In genomic region chr13:31806890-31807735, GRCm38 (mm10) we compare ENCODE assay signal across 8 mouse cellular contexts. TPM values are rescaled to one million over a fixed set of nuclear protein-coding genes. Genes with fewer than 3 reads are reported as not detected.
DNase-seq lines count a peak whose midpoint lies in the region; ATAC-seq lines count a peak whose summit lies in the region.

No protein-coding gene starts in this region.

- H3K9me3 ChIP-seq in forebrain, embryonic 14.5 days (replicated peaks; ENCODE audit: control insufficient read depth, low read length): no peaks in the 10 kb centered on the region
- no peaks in the 10 kb centered on the region for H3K9me3 ChIP-seq in intestine, embryonic 14.5 days (ENCODE audit: control insufficient read depth, low read length)
- H3K9me3 ChIP-seq in midbrain, embryonic 10.5 days (replicated peaks): no peaks in the 10 kb centered on the region

- ATAC-seq in forebrain, embryonic 14.5 days: peak; percentile 27
- peak; percentile 37 for ATAC-seq in intestine, embryonic 14.5 days (replicated peaks; ENCODE audit: low FRiP score, low TSS enrichment, low read depth)

- H3K27ac ChIP-seq in forebrain, embryonic 14.5 days (ENCODE audit: low read depth, low read length): peak overlapping the region; percentile 55; the same call in 1 of the 2 replicates
- H3K27ac ChIP-seq in intestine, embryonic 14.5 days (ENCODE audit: low read depth): peak overlapping the region; percentile 22; the same call in 1 of the 2 replicates
- H3K27ac ChIP-seq in midbrain, embryonic 10.5 days (replicated peaks): peak overlapping the region; percentile 77

- H3K36me3 ChIP-seq in forebrain, embryonic 14.5 days (ENCODE audit: control insufficient read depth, insufficient read depth, low read length): no peaks in the 10 kb centered on the region
- H3K36me3 ChIP-seq in intestine, embryonic 14.5 days (ENCODE audit: control insufficient read depth, insufficient read depth, low read length): no peaks in the 10 kb centered on the region
- H3K36me3 ChIP-seq in midbrain, embryonic 10.5 days: no peaks in the 10 kb centered on the region

- peak overlapping the region; percentile 84 for H3K4me2 ChIP-seq in forebrain, embryonic 14.5 days (ENCODE audit: low read length)
- peak overlapping the region; percentile 94 for H3K4me2 ChIP-seq in intestine, embryonic 14.5 days (ENCODE audit: low read length)

- peak overlapping the region; percentile 37 for H3K4me3 ChIP-seq in forebrain, embryonic 14.5 days (ENCODE audit: low read depth, low read length)
- H3K4me3 ChIP-seq in intestine, embryonic 14.5 days (ENCODE audit: low read depth, low read length): peak overlapping the region; percentile 51
- peak overlapping the region; percentile 62 for H3K4me3 ChIP-seq in midbrain, embryonic 10.5 days

- H3K27me3 ChIP-seq in forebrain, embryonic 14.5 days (replicated peaks; ENCODE audit: control insufficient read depth, insufficient read depth, low read length): peaks cover 78% of the 10 kb centered on the region
- peaks cover 97% of the 10 kb centered on the region for H3K27me3 ChIP-seq in intestine, embryonic 14.5 days (replicated peaks; ENCODE audit: control insufficient read depth, insufficient read depth, low read length)
- H3K27me3 ChIP-seq in midbrain, embryonic 10.5 days (ENCODE audit: low read depth, poor library complexity, severe bottlenecking): peaks cover 100% of the 10 kb centered on the region

- H3K9ac ChIP-seq in forebrain, embryonic 14.5 days (ENCODE audit: low read length): peak overlapping the region; percentile 54
- H3K9ac ChIP-seq in intestine, embryonic 14.5 days (ENCODE audit: low read length): peak overlapping the region; percentile 49

- under 1% methylated on average over 80 of the region's 101 CpGs for WGBS in forebrain, embryonic 14.5 days
- under 1% methylated on average over 94 of the region's 101 CpGs for WGBS in intestine, embryonic 14.5 days
- WGBS in midbrain, embryonic 10.5 days: under 1% methylated on average over 100 of the region's 101 CpGs

- H3K4me1 ChIP-seq in forebrain, embryonic 14.5 days (ENCODE audit: control insufficient read depth, insufficient read depth, low read length): 0 out of 2 replicates have a peak, but pooled peaks cover 3% of the 10 kb centered on the region
- H3K4me1 ChIP-seq in intestine, embryonic 14.5 days (replicated peaks; ENCODE audit: control insufficient read depth, insufficient read depth, low read length): peaks cover 7% of the 10 kb centered on the region
- peaks cover 48% of the 10 kb centered on the region for H3K4me1 ChIP-seq in midbrain, embryonic 10.5 days

- peak; percentile 24 for DNase-seq in kidney, adult 11 months
- DNase-seq in kidney, adult 8-10 months: no peak
- DNase-seq in R1 (ENCODE audit: low read depth, low spot score): peak; percentile 49
- DNase-seq in forebrain, embryonic 14.5 days (ENCODE audit: low spot score): no peak
- DNase-seq in intestine, embryonic 14.5 days (ENCODE audit: low spot score): peak; percentile 82
- DNase-seq in midbrain, embryonic 10.5 days (ENCODE audit: low spot score): peak; percentile 68
- DNase-seq in c-Kit-positive CD71-positive TER-119-positive erythroid progenitor cells, embryonic 14.5 days (ENCODE audit: low spot score): no peak
- no peak for DNase-seq in cerebellum, adult 9-11 months

RNA-seq across cellular contexts. Expression of gene Foxc1, which starts 0.7 kb away (rescaled TPM):
- polyA plus RNA-seq in forebrain, embryonic 14.5 days (2014; fragmentation: Nextera tagmentation; extraction: Ambion mirVana): 1.4 and 1.5 TPM in 2 replicates
- 0.17 and 0.18 TPM in 2 replicates for polyA plus RNA-seq in intestine, embryonic 14.5 days (2014; fragmentation: Nextera tagmentation; extraction: Ambion mirVana)
- 2.1 and 2.2 TPM in 2 replicates for polyA plus RNA-seq in midbrain, embryonic 10.5 days (2016; fragmentation: Nextera tagmentation; extraction: Ambion mirVana)

Comparison
In these comparisons a context has a peak if more than half of its experiments do, and no peak if none do; other contexts are left out.
1. DNase-seq: peak in kidney, adult 11 months (single experiment), R1 (single experiment), intestine, embryonic 14.5 days (single experiment) and midbrain, embryonic 10.5 days (single experiment); none in kidney, adult 8-10 months (0 of 2), forebrain, embryonic 14.5 days (single experiment), c-Kit-positive CD71-positive TER-119-positive erythroid progenitor cells, embryonic 14.5 days (single experiment) and cerebellum, adult 9-11 months (single experiment).
2. H3K27ac ChIP-seq: peak in every context shown above with its lines; median percentile 77 in midbrain, embryonic 10.5 days; 55 in forebrain, embryonic 14.5 days; 22 in intestine, embryonic 14.5 days.
3. Peak in every context shown above with its lines, with median percentiles within 50 percentile points of each other: H3K4me3 ChIP-seq.